27 mouse cellular contexts compared by ENCODE assay signal in genomic region chr17:5685324-5685723, GRCm38 (mm10).
DNase-seq lines count a peak whose midpoint lies in the region; ATAC-seq lines count a peak whose summit lies in the region.
"Had no signal": no experiment of that assay in that cellular context is flagged by ENCODE, and none has a peak within 500 bp of the region (broad histone marks: within the 10 kb centered on the region; RNA-seq: fewer than 3 reads in every experiment).

No protein-coding gene starts in this region.

- H3K27me3 ChIP-seq in kidney, embryonic 16.5 days (ENCODE audit: insufficient read depth, low read length), result no peaks in the 10 kb centered on the region
- no peaks in the 10 kb centered on the region for H3K27me3 ChIP-seq in forebrain, embryonic 11.5 days (ENCODE audit: control insufficient read depth, insufficient read depth, low read length)
- H3K27me3 ChIP-seq: embryonic facial prominence, embryonic 13.5 days; forebrain, embryonic 13.5 days had no signal

- no peak for ATAC-seq in kidney, embryonic 16.5 days (ENCODE audit: low FRiP score, low TSS enrichment)
- ATAC-seq in forebrain, embryonic 11.5 days (replicated peaks; ENCODE audit: low FRiP score), result no peak
- ATAC-seq: activated CD4-positive, CD25-positive, alpha-beta regulatory T cell, adult 4 months; forebrain, embryonic 13.5 days; forebrain, embryonic 16.5 days had no signal

- WGBS in kidney, embryonic 16.5 days, result 79% methylated on average over 7 of the region's 7 CpGs
- WGBS in forebrain, embryonic 11.5 days, result 94% methylated on average over 7 of the region's 7 CpGs

- no peak overlapping the region for H3K27ac ChIP-seq in kidney, embryonic 16.5 days (ENCODE audit: low read length)
- H3K27ac ChIP-seq in forebrain, embryonic 11.5 days (ENCODE audit: low read depth, low read length), result no peak overlapping the region
- H3K27ac ChIP-seq: embryonic facial prominence, embryonic 10.5 days; embryonic facial prominence, embryonic 13.5 days; forebrain, embryonic 13.5 days; hindbrain, embryonic 10.5 days; hindbrain, embryonic 14.5 days had no signal

- H3K4me2 ChIP-seq in kidney, embryonic 16.5 days (replicated peaks; ENCODE audit: low read depth, low read length), result no peak overlapping the region
- H3K4me2 ChIP-seq in forebrain, embryonic 11.5 days (ENCODE audit: low read depth, low read length, severe bottlenecking), result no peak overlapping the region
- H3K4me2 ChIP-seq: embryonic facial prominence, embryonic 13.5 days; forebrain, embryonic 13.5 days; heart, embryonic 11.5 days; hindbrain, embryonic 14.5 days had no signal

- no peak overlapping the region for H3K4me3 ChIP-seq in kidney, embryonic 16.5 days (ENCODE audit: low read length)
- H3K4me3 ChIP-seq in forebrain, embryonic 11.5 days (ENCODE audit: low read depth, low read length), result no peak overlapping the region
- H3K4me3 ChIP-seq: embryonic facial prominence, embryonic 10.5 days; embryonic facial prominence, embryonic 13.5 days; erythroblast, embryonic 14.5 days; forebrain, embryonic 13.5 days; hindbrain, embryonic 10.5 days had no signal

- peak; percentile 84 for DNase-seq in heart, adult 11 months
- no peak for DNase-seq in heart, postnatal 25 days (ENCODE audit: low spot score)
- peak; percentile 12 for DNase-seq in kidney, adult 18-20 months
- DNase-seq in kidney, adult 9 months, result peak; percentile 47
- no peak for DNase-seq in kidney, postnatal 4 days
- peak; percentile 21 for DNase-seq in kidney, postnatal 14 days
- DNase-seq in forebrain, embryonic 11.5 days (ENCODE audit: low spot score), result no peak
- DNase-seq: adrenal gland, adult 8-10 months; adrenal gland, postnatal 25 days; cerebellum, adult 11-12 months; cerebellum, adult 8-10 months; cerebellum, postnatal 10 days; cerebellum, postnatal 36 days; embryo, embryonic 11 days; gastrocnemius, postnatal 10 days; gastrocnemius, postnatal 36 days; heart, postnatal 36 days had no signal

- intact Hi-C loops in heart, postnatal 25 days (cut with DNase I), result no loop called here

- H3K36me3 ChIP-seq in kidney, embryonic 16.5 days (ENCODE audit: insufficient read depth, low read length), result no peaks in the 10 kb centered on the region
- H3K36me3 ChIP-seq in forebrain, embryonic 11.5 days (ENCODE audit: control insufficient read depth, insufficient read depth, low read length), result no peaks in the 10 kb centered on the region
- H3K36me3 ChIP-seq: embryonic facial prominence, embryonic 10.5 days; embryonic facial prominence, embryonic 13.5 days; hindbrain, embryonic 10.5 days had no signal

- no peaks in the 10 kb centered on the region for H3K9me3 ChIP-seq in kidney, embryonic 16.5 days (ENCODE audit: low read length)
- no peaks in the 10 kb centered on the region for H3K9me3 ChIP-seq in forebrain, embryonic 11.5 days (ENCODE audit: control insufficient read depth, low read length)
- H3K9me3 ChIP-seq: embryonic facial prominence, embryonic 10.5 days; embryonic facial prominence, embryonic 13.5 days; forebrain, embryonic 13.5 days; hindbrain, embryonic 10.5 days had no signal

- peaks cover 3% of the 10 kb centered on the region; the same call in 1 of the 2 replicates for H3K4me1 ChIP-seq in kidney, embryonic 16.5 days (ENCODE audit: insufficient read depth, low read length)
- peaks cover 2% of the 10 kb centered on the region; the same call in 1 of the 2 replicates for H3K4me1 ChIP-seq in forebrain, embryonic 11.5 days (replicated peaks; ENCODE audit: control insufficient read depth, insufficient read depth, low read length)
- H3K4me1 ChIP-seq: embryonic facial prominence, embryonic 10.5 days; hindbrain, embryonic 10.5 days had no signal

- H3K9ac ChIP-seq in kidney, embryonic 16.5 days (replicated peaks; ENCODE audit: low read length), result no peak overlapping the region
- H3K9ac ChIP-seq in forebrain, embryonic 11.5 days (ENCODE audit: low read length), result no peak overlapping the region
- H3K9ac ChIP-seq: embryonic facial prominence, embryonic 13.5 days; forebrain, embryonic 13.5 days; hindbrain, embryonic 14.5 days had no signal

Comparison
In these comparisons a context has a peak if more than half of its experiments do, and no peak if none do; other contexts are left out.
1. DNase-seq: peak in heart, adult 11 months (single experiment), kidney, adult 18-20 months (single experiment), kidney, adult 9 months (single experiment) and kidney, postnatal 14 days (single experiment); none in heart, postnatal 25 days (single experiment), kidney, postnatal 4 days (0 of 2) and forebrain, embryonic 11.5 days (single experiment).